Mouse (Mus musculus) c-Kit-positive CD71-positive TER-119-negative erythroid progenitor cells, embryonic 14.5 days (primary cell): Measurements from ENCODE around the gene Tmem150b.

Source experiments
- DNase-seq: peaks from one replicate; pipeline ENCODE4 v3.0.0-alpha.2; 2013; ENCODE audit warnings: low read depth

Tmem150b gene

GRCm38 (mm10) chr7:4731090-4731489 is 6.0 kb upstream of the Tmem150b start:
- DNase-seq, result no peak

GRCm38 (mm10) chr7:4724359-4724758 is 690 bp downstream of the Tmem150b start:
- DNase-seq, result no peak

- DNase-seq, result no peak
Observed at GRCm38 (mm10) chr7:4723508-4723907, 1.5 kb downstream of the Tmem150b start.

- DNase-seq, result no peak
Observed at GRCm38 (mm10) chr7:4719276-4719675, 5.8 kb downstream of the Tmem150b start.

- DNase-seq, result no peak
Observed at GRCm38 (mm10) chr7:4716955-4717354, 8.1 kb downstream of the Tmem150b start.

- DNase-seq, result no peak
Observed at GRCm38 (mm10) chr7:4712594-4712993, 12.5 kb downstream of the Tmem150b start.

GRCm38 (mm10) chr7:4705098-4705497 is 20.0 kb downstream of the Tmem150b start:
- DNase-seq, result peak; percentile 46

GRCm38 (mm10) chr7:4703195-4703594 is 21.9 kb downstream of the Tmem150b start:
- no peak for DNase-seq

GRCm38 (mm10) chr7:4702334-4702733 is 22.7 kb downstream of the Tmem150b start:
- DNase-seq, result no peak

- DNase-seq, result no peak
Observed at GRCm38 (mm10) chr7:4693004-4693403, 32.0 kb downstream of the Tmem150b start.

GRCm38 (mm10) chr7:4690951-4691653 is 33.9 kb downstream of the Tmem150b start:
- no peak for DNase-seq

- no peak for DNase-seq
Observed at GRCm38 (mm10) chr7:4690387-4690786, 34.7 kb downstream of the Tmem150b start, which contains the start of gene Brsk1. Brsk1 (plus strand) TSS chr7:4690604.

GRCm38 (mm10) chr7:4684632-4685417 is 40.2 kb downstream of the Tmem150b start, which contains the start of gene Hspbp1:
Hspbp1 (minus strand) TSS chr7:4685068.
- DNase-seq, result peak; percentile 97

- no peak for DNase-seq
Observed at GRCm38 (mm10) chr7:4684203-4684602, 40.8 kb downstream of the Tmem150b start.

- no peak for DNase-seq
Observed at GRCm38 (mm10) chr7:4683307-4683706, 41.7 kb downstream of the Tmem150b start.

- no peak for DNase-seq
Observed at GRCm38 (mm10) chr7:4675200-4675599, 49.8 kb downstream of the Tmem150b start.

- DNase-seq, result no peak
Observed at GRCm38 (mm10) chr7:4674114-4674731, 50.8 kb downstream of the Tmem150b start.

- DNase-seq, result no peak
Observed at GRCm38 (mm10) chr7:4671956-4672355, 53.1 kb downstream of the Tmem150b start.

GRCm38 (mm10) chr7:4670655-4671255 is 54.3 kb downstream of the Tmem150b start:
- DNase-seq, result peak; percentile 88

GRCm38 (mm10) chr7:4669156-4669555 is 55.9 kb downstream of the Tmem150b start:
- no peak for DNase-seq

- no peak for DNase-seq
Observed at GRCm38 (mm10) chr7:4668506-4668905, 56.5 kb downstream of the Tmem150b start.

GRCm38 (mm10) chr7:4666871-4667270 is 58.2 kb downstream of the Tmem150b start:
- no peak for DNase-seq
